Mouse (Mus musculus): Measurements from ENCODE around the gene Olfr1367. TPM values are rescaled to one million over a fixed set of nuclear protein-coding genes. Genes with fewer than 3 reads are reported as not detected.

The Olfr1367 gene
- polyA plus RNA-seq, 1 experiment from 2014 or later: not detected

- peak overlapping the region; percentile 57 for H3K4me2 ChIP-seq (replicated peaks; ENCODE audit: low read depth)
- H3K36me3 ChIP-seq (ENCODE audit: control insufficient read depth, insufficient read depth): no peaks in the 10 kb centered on the region
- no peaks in the 10 kb centered on the region for H3K9me3 ChIP-seq (ENCODE audit: control insufficient read depth)
- peak overlapping the region; percentile 33 for H3K4me3 ChIP-seq (ENCODE audit: low read depth, low read length)
- no peak overlapping the region for H3K27ac ChIP-seq (ENCODE audit: low read depth, low read length)
- WGBS: under 1% methylated on average over 24 of the region's 24 CpGs
- H3K9ac ChIP-seq (ENCODE audit: low read depth, low read length): 0 out of 2 replicates have a peak overlapping the region, but pooled peaks have one; percentile 26
- 0 out of 2 replicates have a peak, but pooled peaks cover 4% of the 10 kb centered on the region for H3K4me1 ChIP-seq (replicated peaks; ENCODE audit: control insufficient read depth, insufficient read depth, low read length)
- no peaks in the 10 kb centered on the region for H3K27me3 ChIP-seq (replicated peaks; ENCODE audit: control insufficient read depth, insufficient read depth, low read length)
- ATAC-seq: peak; percentile 66
- TF ChIP-seq CTCF (IDR thresholded peaks at IDR 0.05; ENCODE audit: low read depth): peak; percentile 92
Observed at GRCm38 (mm10) chr13:21326657-21327211, 20.0 kb upstream of the Olfr1367 start.

- no peaks in the 10 kb centered on the region for H3K36me3 ChIP-seq (ENCODE audit: control insufficient read depth, insufficient read depth)
- 0 out of 2 replicates have a peak, but pooled peaks cover 4% of the 10 kb centered on the region for H3K4me1 ChIP-seq (replicated peaks; ENCODE audit: control insufficient read depth, insufficient read depth, low read length)
- no peaks in the 10 kb centered on the region for H3K27me3 ChIP-seq (replicated peaks; ENCODE audit: control insufficient read depth, insufficient read depth, low read length)
- no peak overlapping the region for H3K9ac ChIP-seq (ENCODE audit: low read depth, low read length)
- H3K27ac ChIP-seq (ENCODE audit: low read depth, low read length): no peak overlapping the region
- no peak for ATAC-seq
- peak overlapping the region; percentile 33 for H3K4me3 ChIP-seq (ENCODE audit: low read depth, low read length)
- H3K4me2 ChIP-seq (replicated peaks; ENCODE audit: low read depth): peak overlapping the region; percentile 57
- H3K9me3 ChIP-seq (ENCODE audit: control insufficient read depth): no peaks in the 10 kb centered on the region
- 2% methylated on average over 9 of the region's 9 CpGs for WGBS
- no peak for TF ChIP-seq CTCF (IDR thresholded peaks at IDR 0.05; ENCODE audit: low read depth)
Observed at GRCm38 (mm10) chr13:21327424-21327823, 19.3 kb upstream of the Olfr1367 start.

- ATAC-seq: peak; percentile 56
- no peak for TF ChIP-seq CTCF (IDR thresholded peaks at IDR 0.05; ENCODE audit: low read depth)
- no peaks in the 10 kb centered on the region for H3K36me3 ChIP-seq (ENCODE audit: control insufficient read depth, insufficient read depth)
- no peaks in the 10 kb centered on the region for H3K4me1 ChIP-seq (replicated peaks; ENCODE audit: control insufficient read depth, insufficient read depth, low read length)
- H3K9me3 ChIP-seq (ENCODE audit: control insufficient read depth): no peaks in the 10 kb centered on the region
- H3K4me3 ChIP-seq (ENCODE audit: low read depth, low read length): no peak overlapping the region
- no peak overlapping the region for H3K9ac ChIP-seq (ENCODE audit: low read depth, low read length)
- no peak overlapping the region for H3K27ac ChIP-seq (ENCODE audit: low read depth, low read length)
- no peaks in the 10 kb centered on the region for H3K27me3 ChIP-seq (replicated peaks; ENCODE audit: control insufficient read depth, insufficient read depth, low read length)
- H3K4me2 ChIP-seq (replicated peaks; ENCODE audit: low read depth): no peak overlapping the region
Observed at GRCm38 (mm10) chr13:21350593-21350992, 3.9 kb downstream of the Olfr1367 start.

GRCm38 (mm10) chr13:21362621-21363248 is 16.0 kb downstream of the Olfr1367 start, which contains the start of gene Zscan12:
Gene Zscan12, plus strand, starts transcription at chr13:21362820.
- Histone ChIP-seq H3K36me3 (ENCODE audit: control insufficient read depth, insufficient read depth) (no peaks in the 10 kb centered on the region), H3K9me3 (ENCODE audit: control insufficient read depth) (no peaks in the 10 kb centered on the region), H3K27ac (ENCODE audit: low read depth, low read length) (peak within 1 kb of the TSS; percentile 28; the same call in 1 of the 2 replicates), H3K9ac (ENCODE audit: low read depth, low read length) (peak within 1 kb of the TSS; percentile 76), H3K27me3 (replicated peaks; ENCODE audit: control insufficient read depth, insufficient read depth, low read length) (no peaks in the 10 kb centered on the region), H3K4me1 (replicated peaks; ENCODE audit: control insufficient read depth, insufficient read depth, low read length) (peaks cover 7% of the 10 kb centered on the region; the same call in 1 of the 2 replicates), H3K4me3 (ENCODE audit: low read depth, low read length) (peak within 1 kb of the TSS; percentile 82), H3K4me2 (replicated peaks; ENCODE audit: low read depth) (peak within 1 kb of the TSS; percentile 85)
- peak; percentile 100 for ATAC-seq
- no peak for TF ChIP-seq CTCF (IDR thresholded peaks at IDR 0.05; ENCODE audit: low read depth)
- WGBS: under 1% methylated on average over 29 of the region's 29 CpGs

- peaks cover 5% of the 10 kb centered on the region for H3K36me3 ChIP-seq (ENCODE audit: control insufficient read depth, insufficient read depth)
- H3K4me1 ChIP-seq (replicated peaks; ENCODE audit: control insufficient read depth, insufficient read depth, low read length): peaks cover 7% of the 10 kb centered on the region; the same call in 1 of the 2 replicates
- 0 out of 2 replicates have a peak overlapping the region, but pooled peaks have one; percentile 76 for H3K9ac ChIP-seq (ENCODE audit: low read depth, low read length)
- peak overlapping the region; percentile 82; the same call in 1 of the 2 replicates for H3K4me3 ChIP-seq (ENCODE audit: low read depth, low read length)
- H3K27ac ChIP-seq (ENCODE audit: low read depth, low read length): no peak overlapping the region
- H3K4me2 ChIP-seq (replicated peaks; ENCODE audit: low read depth): peak overlapping the region; percentile 85
- H3K27me3 ChIP-seq (replicated peaks; ENCODE audit: control insufficient read depth, insufficient read depth, low read length): no peaks in the 10 kb centered on the region
- H3K9me3 ChIP-seq (ENCODE audit: control insufficient read depth): no peaks in the 10 kb centered on the region
- peak; percentile 39 for TF ChIP-seq CTCF (IDR thresholded peaks at IDR 0.05; ENCODE audit: low read depth)
- no peak for ATAC-seq
- 66% methylated on average over 12 of the region's 12 CpGs for WGBS
Observed at GRCm38 (mm10) chr13:21363719-21364118, 17.0 kb downstream of the Olfr1367 start.

GRCm38 (mm10) chr13:21366635-21367034 is 19.9 kb downstream of the Olfr1367 start:
- no peaks in the 10 kb centered on the region for H3K27me3 ChIP-seq (replicated peaks; ENCODE audit: control insufficient read depth, insufficient read depth, low read length)
- H3K36me3 ChIP-seq (ENCODE audit: control insufficient read depth, insufficient read depth): peaks cover 26% of the 10 kb centered on the region
- no peak overlapping the region for H3K27ac ChIP-seq (ENCODE audit: low read depth, low read length)
- H3K9ac ChIP-seq (ENCODE audit: low read depth, low read length): no peak overlapping the region
- WGBS: 76% methylated on average over 6 of the region's 6 CpGs
- no peak overlapping the region for H3K4me3 ChIP-seq (ENCODE audit: low read depth, low read length)
- no peak overlapping the region for H3K4me2 ChIP-seq (replicated peaks; ENCODE audit: low read depth)
- H3K4me1 ChIP-seq (replicated peaks; ENCODE audit: control insufficient read depth, insufficient read depth, low read length): peaks cover 7% of the 10 kb centered on the region; the same call in 1 of the 2 replicates
- no peak for TF ChIP-seq CTCF (IDR thresholded peaks at IDR 0.05; ENCODE audit: low read depth)
- H3K9me3 ChIP-seq (ENCODE audit: control insufficient read depth): no peaks in the 10 kb centered on the region
- no peak for ATAC-seq

Measured in intestine, postnatal 0 days (tissue).